Mouse (Mus musculus) stomach, embryonic 16.5 days (tissue): ENCODE measurements around the gene Aanat. TPM values are rescaled to one million over a fixed set of nuclear protein-coding genes. Genes with fewer than 3 reads are reported as not detected.

Experiments used
- ATAC-seq: fragments of 200-750 bp; cut with Nextera tagmentation; 2 replicates; pipeline ENCODE4 v1.8.0; 2017; ENCODE audit warnings: moderate number of reproducible peaks, moderate TSS enrichment; ENCODE audit not compliant: insufficient read depth, low FRiP score
- H3K27ac ChIP-seq: fragments of 300-500 bp; sonication (generic); 2 replicates; pipeline ENCODE4 v1.5.1; 2014; ENCODE audit warnings: low read length
- H3K27me3 ChIP-seq: fragments of 300-500 bp; sonication (generic); 2 replicates; pipeline ENCODE4 v1.6.1; 2014; ENCODE audit warnings: low read length, control low read depth, mixed read lengths; ENCODE audit not compliant: control insufficient read depth, insufficient read depth
- H3K36me3 ChIP-seq: fragments of 300-500 bp; sonication (generic); 2 replicates; pipeline ENCODE4 v1.6.1; 2014; ENCODE audit warnings: low read length; ENCODE audit not compliant: control insufficient read depth, insufficient read depth
- H3K4me1 ChIP-seq: fragments of 300-500 bp; sonication (generic); 2 replicates; pipeline ENCODE4 v1.6.1; 2014; ENCODE audit warnings: low read length, control low read depth, mixed read lengths; ENCODE audit not compliant: control insufficient read depth, insufficient read depth
- H3K4me2 ChIP-seq: fragments of 300-500 bp; sonication (generic); 2 replicates; pipeline ENCODE4 v1.6.1; 2014; ENCODE audit warnings: low read depth, low read length, mixed read lengths
- H3K4me3 ChIP-seq: fragments of 300-500 bp; sonication (generic); replicated peaks from 2 replicates; pipeline ENCODE4 v1.5.1; 2014; ENCODE audit warnings: mild to moderate bottlenecking, low read length
- H3K9ac ChIP-seq: fragments of 300-500 bp; sonication (generic); 2 replicates; pipeline ENCODE4 v1.6.1; 2014; ENCODE audit warnings: low read length
- H3K9me3 ChIP-seq: fragments of 300-500 bp; sonication (generic); replicated peaks from 2 replicates; pipeline ENCODE4 v1.6.1; 2016; ENCODE audit warnings: low read length, control low read depth; ENCODE audit not compliant: control insufficient read depth
- WGBS: fragments of 180-500 bp; shearing (Covaris S2); extraction: QIAGEN DNeasy Blood & Tissue Kit; methylation state at CpG from one replicate; pipeline ENCODE4 v1.1.7; 2014; 5-methylcytosine and 5-hydroxymethylcytosine counted together
- polyA plus RNA-seq: library from polyadenylated mRNA; unstranded; fragments of >200 nt; fragmentation: Nextera tagmentation; extraction: Ambion mirVana; gene quantifications from 2 replicates; pipeline ENCODE4 v1.2.1, GENCODE M21; 2015

The Aanat gene
- polyA plus RNA-seq, 1 experiment from 2014 or later: not detected

DNA sequence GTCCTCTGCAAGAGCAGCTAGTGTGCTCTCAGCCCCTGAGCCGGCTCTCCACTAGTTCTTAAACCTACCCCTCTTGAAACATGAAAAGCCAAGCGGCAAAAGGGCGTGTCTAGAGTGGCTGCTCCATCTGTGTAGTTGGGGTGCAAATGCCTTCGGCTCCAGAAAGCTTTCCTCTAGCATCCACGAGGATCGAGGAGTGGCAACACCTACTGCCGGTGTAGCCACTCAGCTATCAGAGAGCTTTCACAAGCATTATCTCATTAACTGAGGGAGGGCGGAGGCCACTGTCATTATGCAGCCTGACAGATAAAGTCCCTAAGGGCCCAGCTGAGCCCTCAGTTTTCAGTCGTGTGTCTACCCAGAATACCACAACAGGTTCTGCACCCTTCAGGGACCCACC, 33.8 kb downstream of the Aanat start:
- peaks cover 62% of the 10 kb centered on the region for H3K4me1 ChIP-seq
- 35% methylated on average over 9 of the region's 9 CpGs for WGBS
- H3K36me3 ChIP-seq: no peaks in the 10 kb centered on the region
- ATAC-seq: no peak
- H3K27ac ChIP-seq: no peak overlapping the region
- 0 out of 2 replicates have a peak overlapping the region, but pooled peaks have one; percentile 8 for H3K9ac ChIP-seq
- no peaks in the 10 kb centered on the region for H3K9me3 ChIP-seq
- no peak overlapping the region for H3K4me3 ChIP-seq
- no peak overlapping the region for H3K4me2 ChIP-seq
- no peaks in the 10 kb centered on the region for H3K27me3 ChIP-seq

DNA sequence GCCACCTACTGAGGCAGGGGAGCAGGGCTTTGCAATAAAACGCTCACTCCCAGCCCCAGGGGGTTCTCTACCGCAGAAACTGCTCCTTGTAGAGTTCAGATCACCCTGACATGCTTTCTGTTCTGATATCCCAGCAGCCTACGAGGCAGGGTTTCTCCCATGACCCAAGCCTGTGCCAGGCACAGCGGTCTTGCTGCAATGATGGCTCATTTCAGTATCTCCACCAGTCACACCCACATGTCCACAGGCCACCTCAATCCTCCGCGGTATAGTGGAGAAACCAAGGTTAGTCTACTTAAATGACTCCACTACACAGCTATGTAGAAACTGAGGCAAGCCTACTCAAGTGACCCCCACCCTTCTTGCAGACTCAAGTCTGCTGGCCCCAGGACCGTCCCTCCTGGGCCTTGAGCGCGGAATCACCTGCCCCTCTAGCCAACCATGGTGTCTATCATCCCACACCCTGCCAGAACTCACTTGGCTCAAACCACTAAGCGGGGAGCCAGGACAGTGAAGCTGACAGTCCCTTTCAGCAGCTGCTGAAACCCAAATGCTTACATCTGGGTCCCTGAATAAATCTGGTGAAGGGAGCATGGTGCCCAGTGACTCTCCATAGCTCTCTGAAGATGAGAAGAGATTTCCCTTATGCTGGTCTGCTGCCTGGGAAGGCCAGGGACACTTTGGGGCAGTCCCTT, 34.5 kb downstream of the Aanat start:
- Histone ChIP-seq H3K27ac (peak overlapping the region; percentile 59; the same call in 1 of the 2 replicates), H3K4me2 (peak overlapping the region; percentile 3; the same call in 1 of the 2 replicates)

DNA sequence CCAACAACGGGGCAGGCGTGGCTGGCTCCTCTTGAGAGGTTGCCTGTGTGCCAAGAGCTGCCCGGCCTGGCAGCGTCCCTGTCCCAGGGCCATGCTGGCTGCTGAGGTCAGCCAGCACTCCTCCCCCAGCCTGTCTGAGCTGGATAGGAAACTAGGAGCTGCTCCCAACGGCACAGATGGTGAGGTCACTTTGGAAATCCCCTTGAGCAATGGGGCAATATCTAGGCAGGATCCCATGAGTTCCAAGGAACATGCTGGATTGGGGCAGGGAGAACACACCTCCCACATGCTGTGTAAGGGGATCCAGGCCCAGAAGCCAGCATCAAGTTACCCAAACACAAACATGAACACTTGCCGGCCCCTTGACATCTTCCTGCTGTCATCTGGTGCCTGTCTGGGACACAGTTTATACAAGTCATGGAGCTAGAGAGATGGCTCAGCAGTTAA, 35.0 kb downstream of the Aanat start:
- H3K4me1 ChIP-seq: peaks cover 51% of the 10 kb centered on the region
- H3K36me3 ChIP-seq: no peaks in the 10 kb centered on the region
- peak overlapping the region; percentile 3; the same call in 1 of the 2 replicates for H3K4me2 ChIP-seq
- peak; percentile 58 for ATAC-seq
- no peaks in the 10 kb centered on the region for H3K9me3 ChIP-seq
- no peaks in the 10 kb centered on the region for H3K27me3 ChIP-seq
- 29% methylated on average over 6 of the region's 6 CpGs for WGBS
- H3K4me3 ChIP-seq: no peak overlapping the region
- H3K9ac ChIP-seq: no peak overlapping the region
- peak overlapping the region; percentile 59; the same call in 1 of the 2 replicates for H3K27ac ChIP-seq

More for the DNA sequence above, 34.5 kb downstream of the Aanat start:
- no peaks in the 10 kb centered on the region for H3K27me3 ChIP-seq
- H3K4me1 ChIP-seq: peaks cover 56% of the 10 kb centered on the region
- no peak for ATAC-seq
- no peak overlapping the region for H3K4me3 ChIP-seq
- H3K9me3 ChIP-seq: no peaks in the 10 kb centered on the region
- no peaks in the 10 kb centered on the region for H3K36me3 ChIP-seq
- H3K9ac ChIP-seq: no peak overlapping the region
- 72% methylated on average over 10 of the region's 10 CpGs for WGBS

DNA sequence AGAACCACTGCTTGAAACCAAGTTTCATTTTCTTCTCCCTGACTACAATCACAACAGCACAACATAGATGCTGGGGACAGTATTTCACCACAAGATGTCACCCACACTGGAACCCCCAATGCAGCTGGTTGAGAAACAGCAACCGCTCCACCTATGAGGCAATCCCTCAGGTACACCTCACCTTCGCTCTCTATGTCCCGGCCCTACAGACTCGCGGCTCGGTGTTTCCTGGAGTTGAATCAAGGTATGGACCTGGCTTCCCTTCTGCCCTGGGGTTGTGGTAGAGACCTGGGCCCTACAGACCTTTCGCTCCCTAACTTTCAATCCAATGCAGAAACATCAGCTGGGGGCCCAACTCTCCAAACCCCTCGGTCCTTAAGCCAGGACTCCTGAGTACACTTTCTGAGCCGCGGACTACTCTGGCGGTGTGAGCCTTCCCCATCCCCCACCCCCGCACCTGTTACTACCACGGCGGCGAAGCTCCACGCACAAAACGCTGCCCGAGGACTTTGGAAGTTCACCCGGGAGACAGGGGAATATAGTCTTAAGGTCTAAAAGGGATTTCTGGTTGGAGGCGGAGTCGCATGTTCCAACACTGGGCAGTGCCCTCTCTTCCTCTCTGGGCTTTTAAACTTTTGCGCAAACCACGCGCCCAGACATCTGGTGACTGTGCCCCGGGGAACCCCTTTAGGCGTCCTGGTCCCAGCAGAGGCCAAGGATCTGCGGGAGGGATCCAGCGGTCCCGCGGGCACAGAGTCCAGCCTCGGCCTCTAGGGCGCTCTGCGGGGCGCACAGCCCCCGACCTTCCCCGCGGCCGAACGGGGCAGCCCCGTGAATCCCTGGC, 37.3 kb downstream of the Aanat start:
- 8% methylated on average over 40 of the region's 40 CpGs for WGBS
- no peaks in the 10 kb centered on the region for H3K9me3 ChIP-seq
- H3K4me2 ChIP-seq: peak overlapping the region; percentile 65
- H3K27me3 ChIP-seq: no peaks in the 10 kb centered on the region
- H3K9ac ChIP-seq: peak overlapping the region; percentile 82
- H3K4me1 ChIP-seq: peaks cover 39% of the 10 kb centered on the region
- peak overlapping the region; percentile 19; the same call in 1 of the 2 replicates for H3K27ac ChIP-seq
- H3K4me3 ChIP-seq: peak overlapping the region; percentile 77
- no peaks in the 10 kb centered on the region for H3K36me3 ChIP-seq
- ATAC-seq: no peak

DNA sequence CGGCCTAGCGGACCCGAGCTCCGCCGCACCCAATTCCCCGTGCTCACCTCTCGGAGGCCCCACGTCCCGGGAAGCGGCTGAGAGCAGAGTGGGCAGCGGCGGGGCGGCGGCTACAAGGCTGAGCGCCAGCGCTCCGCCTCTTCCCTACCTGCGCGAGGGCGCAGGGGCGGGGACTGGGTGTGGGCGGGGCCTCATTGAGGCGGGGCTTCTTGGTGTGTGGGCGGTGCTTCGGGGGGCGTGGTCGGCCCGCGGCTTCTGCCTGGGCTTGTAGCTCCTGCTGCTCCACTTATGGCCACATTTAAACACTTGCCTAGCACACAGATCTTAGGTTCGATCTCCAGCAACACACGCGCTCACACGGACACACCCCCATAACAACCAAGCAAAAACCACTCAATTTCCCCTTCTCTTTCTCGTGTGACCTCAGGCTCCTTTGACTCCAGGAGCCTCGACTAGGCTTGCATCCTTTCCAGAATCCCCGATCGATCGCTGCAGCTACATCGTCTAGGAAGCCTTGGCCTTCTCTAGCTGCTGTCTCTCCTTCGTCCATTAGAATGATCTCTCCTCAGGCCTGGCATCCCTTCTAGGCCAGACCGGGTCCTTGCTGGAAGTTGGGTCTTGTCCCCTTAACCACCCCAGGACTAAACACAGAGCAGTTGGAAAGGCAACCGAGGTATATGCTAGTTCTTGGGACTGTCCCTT, 38.0 kb downstream of the Aanat start:
- peak overlapping the region; percentile 77 for H3K4me3 ChIP-seq
- no peaks in the 10 kb centered on the region for H3K36me3 ChIP-seq
- H3K9ac ChIP-seq: peak overlapping the region; percentile 82
- no peaks in the 10 kb centered on the region for H3K27me3 ChIP-seq
- H3K4me1 ChIP-seq: peaks cover 39% of the 10 kb centered on the region
- no peak overlapping the region for H3K27ac ChIP-seq
- WGBS: 12% methylated on average over 42 of the region's 42 CpGs
- ATAC-seq: peak; percentile 66
- no peaks in the 10 kb centered on the region for H3K9me3 ChIP-seq
- peak overlapping the region; percentile 65 for H3K4me2 ChIP-seq

DNA sequence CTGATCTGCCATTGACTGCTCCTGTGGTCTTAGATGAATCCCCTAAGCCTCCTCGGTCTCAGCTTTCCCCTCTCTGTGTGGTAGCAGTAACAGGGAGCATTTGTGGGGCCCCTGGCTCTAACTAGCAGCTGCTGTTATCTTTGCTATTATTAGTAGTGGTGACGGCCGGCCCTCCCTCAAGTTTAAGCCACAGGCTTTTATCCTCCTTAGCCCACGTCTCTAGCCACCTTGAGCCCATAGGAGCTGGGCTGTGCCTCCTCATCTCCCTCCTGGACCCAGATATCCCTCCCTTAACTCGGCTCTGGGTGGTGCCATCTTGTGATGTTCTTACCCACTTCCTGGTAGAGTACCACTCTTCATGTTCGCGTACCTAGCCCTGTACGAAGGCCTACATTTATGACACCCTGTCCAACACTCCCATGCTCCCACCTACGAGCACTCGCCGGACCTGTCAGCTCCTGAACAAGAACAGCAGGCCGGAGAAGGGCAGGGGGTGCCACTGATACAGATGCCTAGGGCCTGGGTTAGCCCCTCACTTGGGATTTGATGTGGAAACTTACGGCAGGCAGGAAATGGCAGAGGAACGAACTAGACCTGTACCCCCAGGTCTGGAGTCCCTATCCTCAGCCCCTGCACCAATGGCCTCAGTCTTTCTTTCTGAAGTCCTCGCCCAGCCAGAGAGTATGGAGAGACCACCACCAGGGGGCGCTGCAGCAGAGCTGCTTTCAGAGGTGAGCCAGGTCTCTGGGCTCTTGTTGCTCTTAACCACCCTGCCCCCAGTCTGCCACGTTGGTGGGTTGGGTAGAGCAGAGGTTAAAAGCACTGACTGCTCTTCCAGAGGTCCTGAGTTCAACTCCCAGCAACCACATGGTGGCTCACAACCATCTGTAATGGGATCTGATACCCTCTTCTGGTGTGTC, 39.1 kb downstream of the Aanat start:
- H3K4me3 ChIP-seq: no peak overlapping the region
- ATAC-seq: no peak
- no peak overlapping the region for H3K9ac ChIP-seq
- H3K4me2 ChIP-seq: no peak overlapping the region
- H3K27ac ChIP-seq: no peak overlapping the region
- H3K27me3 ChIP-seq: no peaks in the 10 kb centered on the region
- no peaks in the 10 kb centered on the region for H3K36me3 ChIP-seq
- H3K9me3 ChIP-seq: no peaks in the 10 kb centered on the region
- 72% methylated on average over 17 of the region's 17 CpGs for WGBS
- H3K4me1 ChIP-seq: peaks cover 29% of the 10 kb centered on the region

DNA sequence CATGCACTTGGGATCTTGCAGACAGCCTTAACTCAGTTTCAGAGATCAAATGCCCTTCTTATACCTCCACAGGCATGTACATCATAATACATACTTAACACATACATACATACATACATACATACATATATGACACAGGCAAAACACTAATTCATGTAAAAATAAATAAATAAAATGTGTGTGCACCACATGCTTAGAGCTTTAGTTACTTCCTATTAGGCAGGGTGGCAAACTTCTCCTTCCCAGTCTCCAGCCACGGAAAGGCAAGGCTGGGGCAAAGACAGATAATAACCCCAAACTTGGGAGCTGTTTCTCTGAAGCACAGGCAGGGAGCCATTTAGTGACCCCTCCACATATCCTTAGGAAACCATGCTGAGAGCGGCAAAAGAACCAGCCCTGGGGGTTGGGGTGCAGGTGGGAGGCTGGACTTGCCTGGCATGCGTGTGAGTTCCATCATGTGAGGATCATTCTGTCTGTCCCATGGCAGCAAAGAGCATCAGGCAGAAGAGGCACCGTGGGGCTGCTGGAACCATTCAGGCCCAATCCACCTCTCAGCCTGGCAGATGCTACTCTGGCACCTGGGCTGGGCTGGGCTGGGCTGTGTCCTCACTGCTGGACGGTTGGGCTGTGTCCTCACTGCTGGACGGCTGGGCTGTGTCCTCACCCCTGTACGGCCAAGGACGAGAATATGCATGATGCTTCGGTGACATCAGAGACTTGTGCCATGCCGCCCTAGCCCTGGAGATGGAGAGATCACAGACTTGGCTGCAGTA, 40.3 kb downstream of the Aanat start, which contains the start of gene Rhbdf2:
Rhbdf2 (minus strand) TSS at position 721 of the 773 bp plus-strand sequence.
- peaks cover 19% of the 10 kb centered on the region for H3K4me1 ChIP-seq
- no peak within 1 kb of the TSS for H3K27ac ChIP-seq
- 74% methylated on average over 10 of the region's 10 CpGs for WGBS
- no peak within 1 kb of the TSS for H3K9ac ChIP-seq
- H3K27me3 ChIP-seq: no peaks in the 10 kb centered on the region
- no peaks in the 10 kb centered on the region for H3K9me3 ChIP-seq
- no peak within 1 kb of the TSS for H3K4me2 ChIP-seq
- ATAC-seq: no peak
- H3K4me3 ChIP-seq: no peak within 1 kb of the TSS
- no peaks in the 10 kb centered on the region for H3K36me3 ChIP-seq
